ENCODE assay signal across 8 mouse cellular contexts in genomic region chr1:162039808-162040207, GRCm38 (mm10).
A peak's percentile ranks its signal among the peaks of the same experiment; 100 is the strongest.
DNase-seq lines count a peak whose midpoint lies in the region; ATAC-seq and TF ChIP-seq lines count a peak whose summit lies in the region.
"Had no signal": no experiment of that assay in that cellular context is flagged by ENCODE, and none has a peak within 500 bp of the region (broad histone marks: within the 10 kb centered on the region; RNA-seq: fewer than 3 reads in every experiment).

No protein-coding gene starts in this region.

- no peak overlapping the region for H3ac ChIP-seq in C2C12 (ENCODE audit: control insufficient read depth, insufficient read length, low read depth)

- no peak for ATAC-seq in CD4-positive, CD25-positive, alpha-beta regulatory T cell, adult 4 months

- peak overlapping the region; percentile 62 for H3K27ac ChIP-seq in heart, embryonic 10.5 days
- H3K27ac ChIP-seq in midbrain, embryonic 10.5 days (replicated peaks), result no peak overlapping the region

- H3K79me2 ChIP-seq in C2C12 (ENCODE audit: control insufficient read depth, insufficient read depth), result no peaks in the 10 kb centered on the region

- H3K27me3 ChIP-seq in C2C12 (ENCODE audit: control insufficient read depth, insufficient read depth, insufficient read length), result no peaks in the 10 kb centered on the region
- H3K27me3 ChIP-seq in heart, embryonic 10.5 days (ENCODE audit: insufficient read depth, poor library complexity, severe bottlenecking), result no peaks in the 10 kb centered on the region
- no peaks in the 10 kb centered on the region for H3K27me3 ChIP-seq in midbrain, embryonic 10.5 days (ENCODE audit: low read depth, poor library complexity, severe bottlenecking)

- no peaks in the 10 kb centered on the region for H3K36me3 ChIP-seq in C2C12 (ENCODE audit: control insufficient read depth, insufficient read depth)
- no peaks in the 10 kb centered on the region for H3K36me3 ChIP-seq in heart, embryonic 10.5 days
- H3K36me3 ChIP-seq in midbrain, embryonic 10.5 days, result no peaks in the 10 kb centered on the region

- H3K4me1 ChIP-seq in heart, embryonic 10.5 days, result peaks cover 40% of the 10 kb centered on the region
- 0 out of 2 replicates have a peak, but pooled peaks cover 4% of the 10 kb centered on the region for H3K4me1 ChIP-seq in midbrain, embryonic 10.5 days

- H3K4me3 ChIP-seq in C2C12 (ENCODE audit: insufficient read depth, poor library complexity, severe bottlenecking), result no peak overlapping the region
- no peak overlapping the region for H3K4me3 ChIP-seq in heart, embryonic 10.5 days
- no peak overlapping the region for H3K4me3 ChIP-seq in midbrain, embryonic 10.5 days
- H3K4me3 ChIP-seq: erythroblast, embryonic 14.5 days had no signal

- TF ChIP-seq CTCF in C2C12 (IDR thresholded peaks at IDR 0.05; ENCODE audit: control insufficient read depth, insufficient read depth, insufficient read length), result no peak

- DNase-seq in 3T3-L1 (ENCODE audit: low read depth, low spot score), result peak; percentile 71
- DNase-seq in heart, embryonic 10.5 days (ENCODE audit: low spot score), result no peak
- DNase-seq in kidney, postnatal 25 days, result peak; percentile 29 to 62
- DNase-seq in spleen, postnatal 36 days (ENCODE audit: low spot score in 2 of 2), result no peak
- DNase-seq in midbrain, embryonic 10.5 days (ENCODE audit: low spot score), result no peak

- H3K79me3 ChIP-seq in C2C12 (ENCODE audit: low read depth), result no peaks in the 10 kb centered on the region

- WGBS in heart, embryonic 10.5 days, result 57% methylated on average over 7 of the region's 7 CpGs
- WGBS in midbrain, embryonic 10.5 days, result 87% methylated on average over 7 of the region's 7 CpGs

- H3K9me3 ChIP-seq in heart, embryonic 10.5 days, result no peaks in the 10 kb centered on the region
- H3K9me3 ChIP-seq in midbrain, embryonic 10.5 days (replicated peaks), result no peaks in the 10 kb centered on the region

TF ChIP-seq in C2C12, 6 proteins besides CTCF, POLR2A, EP300 and RAD21:
- TF ChIP-seq FOSL1 (IDR thresholded peaks at IDR 0.05; ENCODE audit: insufficient read depth, low read length, poor library complexity, severe bottlenecking) (no peak), MAX (IDR thresholded peaks at IDR 0.05) (peak; percentile 50)

Comparison
In these comparisons a context has a peak if more than half of its experiments do, and no peak if none do; other contexts are left out.
1. DNase-seq: peak in 3T3-L1 (single experiment) and kidney, postnatal 25 days (2 of 2); none in heart, embryonic 10.5 days (single experiment), spleen, postnatal 36 days (0 of 2) and midbrain, embryonic 10.5 days (single experiment).